Mouse (Mus musculus) E14TG2a.4 (cell line): Measurements from ENCODE around the gene Cdk6.

Experiments
- H3K27me3 ChIP-seq: 2 replicates; pipeline ENCODE4 v1.6.1; 2014; ENCODE audit warnings: low read length, control low read depth; ENCODE audit not compliant: insufficient read depth
- H3K36me3 ChIP-seq: 2 replicates; pipeline ENCODE4 v1.6.1; 2014; ENCODE audit warnings: low read length, control low read depth; ENCODE audit not compliant: insufficient read depth
- H3K4me1 ChIP-seq: replicated peaks from 2 replicates; pipeline ENCODE4 v1.6.1; 2014; ENCODE audit warnings: low read depth, low read length, control low read depth
- H3K4me3 ChIP-seq: replicated peaks from 2 replicates; pipeline ENCODE4 v1.5.1; 2014; ENCODE audit warnings: mild to moderate bottlenecking, low read length
- H3K9me3 ChIP-seq: 2 replicates; pipeline ENCODE4 v1.6.1; 2014; ENCODE audit warnings: low read length, control low read depth
- CTCF ChIP-seq: conservative IDR thresholded peaks from 2 replicates; pipeline ENCODE4 v1.5.1; 2014; ENCODE audit warnings: low read length
- NANOG ChIP-seq: IDR thresholded peaks from 2 replicates; pipeline ENCODE4 v1.6.1; 2014; ENCODE audit warnings: borderline replicate concordance, low read length, mixed read lengths
- POU5F1 ChIP-seq: IDR thresholded peaks from 2 replicates; pipeline ENCODE4 v1.6.1; 2014; ENCODE audit warnings: low read length, borderline replicate concordance

Gene Cdk6

DNA sequence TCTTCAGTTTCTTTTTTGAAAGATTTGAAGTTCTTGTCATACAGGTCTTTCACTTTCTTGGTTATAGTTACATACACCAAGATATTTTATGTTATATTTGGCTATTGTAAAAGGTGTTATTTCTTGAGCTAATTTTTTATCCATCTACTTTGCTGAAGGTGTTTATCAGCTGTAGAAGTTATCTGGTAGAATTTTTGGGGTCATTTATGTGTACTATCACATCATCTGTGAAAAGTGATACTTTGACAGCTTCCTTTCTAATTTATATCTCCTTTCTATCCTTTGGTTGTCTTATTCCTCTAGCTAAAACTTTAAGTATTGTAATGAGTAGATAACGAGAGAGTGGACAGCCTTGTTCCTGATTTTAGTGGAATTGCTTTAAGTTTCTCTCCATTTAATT lies 210.2 kb downstream of the Cdk6 start:
- TF ChIP-seq POU5F1 (no peak), CTCF (no peak), NANOG (no peak)
- Histone ChIP-seq H3K4me3 (no peak overlapping the region), H3K27me3 (no peaks in the 10 kb centered on the region), H3K36me3 (peaks cover 33% of the 10 kb centered on the region), H3K4me1 (0 out of 2 replicates have a peak, but pooled peaks cover 9% of the 10 kb centered on the region), H3K9me3 (no peaks in the 10 kb centered on the region)

DNA sequence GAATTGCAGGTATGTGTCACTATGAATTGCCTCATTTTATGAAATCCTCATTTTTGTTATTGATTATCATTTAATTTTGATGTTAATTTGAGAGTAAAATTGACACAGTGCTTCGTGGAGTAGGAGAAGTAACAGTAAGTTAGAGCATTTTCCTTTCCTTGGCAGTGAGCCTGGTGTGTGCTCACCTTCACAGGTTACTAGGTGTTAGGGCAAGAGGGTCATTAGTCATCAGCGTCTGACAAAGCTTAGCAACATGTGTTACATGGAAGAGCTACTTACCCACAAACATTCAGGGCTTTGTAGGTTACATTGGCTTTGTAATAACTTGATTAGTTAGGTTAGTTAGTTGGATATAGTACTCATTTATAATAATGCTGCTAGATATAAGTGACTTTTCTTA lies 212.9 kb downstream of the Cdk6 start:
- Histone ChIP-seq H3K9me3 (no peaks in the 10 kb centered on the region), H3K36me3 (peaks cover 51% of the 10 kb centered on the region), H3K4me1 (no peaks in the 10 kb centered on the region), H3K27me3 (no peaks in the 10 kb centered on the region), H3K4me3 (no peak overlapping the region)
- TF ChIP-seq NANOG: no peak
- no peak for TF ChIP-seq POU5F1
- TF ChIP-seq CTCF: no peak

DNA sequence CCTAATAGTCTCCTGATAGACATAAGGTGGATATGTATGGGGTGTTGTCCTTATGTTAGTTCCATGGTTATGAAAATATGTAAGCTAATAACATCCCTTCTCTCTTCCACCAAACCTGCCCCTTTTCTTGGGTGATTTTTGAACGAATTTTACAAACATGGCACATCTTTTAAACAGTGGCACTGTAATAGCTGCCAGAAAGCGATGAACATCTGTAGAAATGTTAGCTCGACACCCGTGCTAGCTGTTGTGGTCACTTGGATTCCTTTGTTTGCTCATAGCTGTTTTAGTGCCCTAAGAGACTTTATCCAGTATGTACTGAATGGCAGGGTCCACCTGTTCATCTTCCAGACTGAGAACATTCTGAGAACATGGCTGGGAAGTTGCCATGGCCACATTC lies 230.0 kb downstream of the Cdk6 start, which contains the start of gene 1700109H08Rik:
1700109H08Rik (plus strand) TSS at position 301 of the 400 bp plus-strand sequence.
- TF ChIP-seq POU5F1: no peak
- no peak for TF ChIP-seq CTCF
- TF ChIP-seq NANOG: no peak
- Histone ChIP-seq H3K4me1 (peaks cover 2% of the 10 kb centered on the region; the same call in 1 of the 2 replicates), H3K9me3 (peaks cover 8% of the 10 kb centered on the region; the same call in 1 of the 2 replicates), H3K27me3 (no peaks in the 10 kb centered on the region), H3K36me3 (peaks cover 94% of the 10 kb centered on the region), H3K4me3 (no peak within 1 kb of the TSS)

DNA sequence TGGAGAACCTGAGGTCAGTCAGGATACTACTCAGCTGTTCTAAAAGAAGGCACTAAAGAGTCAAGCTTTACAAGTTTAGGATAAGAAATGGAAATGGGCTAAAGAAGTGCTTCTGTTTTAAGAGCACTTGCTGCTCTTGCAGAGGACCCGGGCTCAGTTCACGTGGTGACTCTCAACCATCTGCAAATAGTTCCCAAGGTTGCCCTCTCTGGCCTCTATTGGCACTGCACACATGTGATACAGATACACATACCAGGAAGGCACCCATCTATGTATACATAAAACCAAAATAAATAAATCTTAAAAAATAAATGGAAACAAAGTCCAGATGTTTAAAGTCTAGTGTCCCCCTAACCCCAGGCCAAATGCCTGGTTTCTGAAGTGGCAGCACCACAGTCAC lies 233.5 kb downstream of the Cdk6 start:
- Histone ChIP-seq H3K36me3 (peaks cover 92% of the 10 kb centered on the region), H3K4me1 (peaks cover 37% of the 10 kb centered on the region), H3K27me3 (no peaks in the 10 kb centered on the region), H3K9me3 (peaks cover 8% of the 10 kb centered on the region; the same call in 1 of the 2 replicates), H3K4me3 (no peak overlapping the region)
- 0 out of 2 replicates have a peak, but pooled peaks have one; percentile 8 for TF ChIP-seq CTCF
- no peak for TF ChIP-seq POU5F1
- TF ChIP-seq NANOG: no peak

DNA sequence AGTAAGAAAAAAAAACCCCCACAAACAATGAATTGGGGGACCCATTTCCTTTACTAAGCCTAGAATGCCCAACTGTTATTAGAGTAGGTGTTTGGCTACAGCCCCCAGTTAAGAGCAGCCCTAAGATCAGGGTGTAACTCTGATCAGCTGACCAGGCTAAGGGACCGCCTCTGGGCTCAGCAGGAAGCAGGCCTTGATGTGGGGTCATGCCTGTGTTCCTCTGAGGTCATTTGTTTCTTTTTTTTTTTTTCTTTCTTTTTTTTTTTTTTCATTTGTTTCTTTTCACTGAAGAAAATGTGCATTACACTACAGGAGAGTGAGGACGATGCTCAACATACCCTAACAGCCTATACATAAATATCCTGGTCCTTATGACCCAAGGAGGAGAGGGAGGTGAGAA lies 236.7 kb downstream of the Cdk6 start:
- Histone ChIP-seq H3K27me3 (no peaks in the 10 kb centered on the region), H3K36me3 (peaks cover 93% of the 10 kb centered on the region), H3K9me3 (peaks cover 8% of the 10 kb centered on the region; the same call in 1 of the 2 replicates), H3K4me1 (peaks cover 42% of the 10 kb centered on the region), H3K4me3 (peak overlapping the region; percentile 20; the same call in 1 of the 2 replicates)
- TF ChIP-seq NANOG (no peak), POU5F1 (no peak), CTCF (no peak)

DNA sequence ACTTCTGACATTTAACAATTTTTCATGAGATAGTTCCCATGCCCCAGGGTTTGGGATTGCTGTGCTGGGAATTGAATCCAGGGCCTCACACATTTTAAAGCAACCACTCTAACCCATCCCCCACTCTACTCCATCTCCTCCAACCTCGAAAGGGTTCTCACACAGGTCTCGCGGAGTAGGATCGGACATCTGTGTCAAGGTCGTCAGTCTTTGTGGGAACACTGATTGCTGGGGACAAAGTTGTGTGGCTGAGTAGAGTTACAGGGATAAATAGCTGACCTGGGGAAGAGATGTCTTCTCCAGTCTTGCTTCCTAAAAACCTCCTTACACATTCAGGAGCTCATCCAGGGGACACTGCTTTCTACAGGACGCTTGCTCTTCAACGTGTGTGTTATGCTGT lies 237.8 kb downstream of the Cdk6 start:
- Histone ChIP-seq H3K4me3 (no peak overlapping the region), H3K4me1 (peaks cover 45% of the 10 kb centered on the region), H3K36me3 (peaks cover 93% of the 10 kb centered on the region), H3K9me3 (peaks cover 4% of the 10 kb centered on the region; the same call in 1 of the 2 replicates), H3K27me3 (no peaks in the 10 kb centered on the region)
- no peak for TF ChIP-seq POU5F1
- no peak; the same call in 1 of the 2 replicates for TF ChIP-seq NANOG
- TF ChIP-seq CTCF: no peak
